Mouse (Mus musculus): ENCODE results near the gene Cab39. TPM values are rescaled to one million over a fixed set of nuclear protein-coding genes. Genes with fewer than 3 reads are reported as not detected.
A peak's percentile ranks its signal among the peaks of the same experiment; 100 is the strongest.

Cab39 gene
- polyA plus RNA-seq (2015; fragmentation: Nextera tagmentation; extraction: Ambion mirVana) = 44.9 and 46.2 TPM in 2 replicates

- peak; percentile 95 for ATAC-seq
- H3K9ac ChIP-seq = peak within 1 kb of the TSS; percentile 99
- no peaks in the 10 kb centered on the region for H3K27me3 ChIP-seq
- peaks cover 14% of the 10 kb centered on the region for H3K4me1 ChIP-seq
- WGBS = under 1% methylated on average over 98 of the region's 118 CpGs
- no peaks in the 10 kb centered on the region for H3K9me3 ChIP-seq (replicated peaks)
- H3K4me2 ChIP-seq = peak within 1 kb of the TSS; percentile 71
- peak within 1 kb of the TSS; percentile 95 for H3K4me3 ChIP-seq
- peaks cover 10% of the 10 kb centered on the region; the same call in 1 of the 2 replicates for H3K36me3 ChIP-seq (ENCODE audit: poor library complexity, severe bottlenecking)
- peak within 1 kb of the TSS; percentile 97 for H3K27ac ChIP-seq
Observed at GRCm38 (mm10) chr1:85793208-85794105, at the start of gene Cab39. Cab39 (plus strand) TSS chr1:85793441.

DNA sequence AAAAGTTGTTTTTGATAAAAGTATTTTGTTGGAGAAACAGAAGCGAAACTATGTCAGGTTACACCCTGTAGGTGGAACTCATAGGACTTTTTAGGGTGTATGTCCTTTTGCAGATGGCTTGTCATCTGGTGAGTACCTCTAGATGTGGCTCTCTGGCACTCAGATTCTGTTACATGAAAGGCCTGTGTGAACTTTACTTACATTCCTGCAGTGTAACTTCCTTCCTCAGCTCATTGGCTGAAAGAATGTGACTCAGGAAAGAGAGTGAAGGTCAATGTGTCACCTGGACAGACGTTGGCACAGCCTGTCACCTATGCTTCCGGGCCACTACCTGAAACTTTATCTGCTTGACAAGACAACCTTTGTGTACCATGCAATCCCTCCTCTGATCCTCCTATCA is 48.7 kb upstream of the Cab39 start:
- 87% methylated on average over 3 of the region's 3 CpGs for WGBS
- no peaks in the 10 kb centered on the region for H3K9me3 ChIP-seq (replicated peaks)
- H3K4me2 ChIP-seq = no peak overlapping the region
- H3K27ac ChIP-seq = no peak overlapping the region
- no peak overlapping the region for H3K9ac ChIP-seq
- H3K36me3 ChIP-seq (ENCODE audit: poor library complexity, severe bottlenecking) = no peaks in the 10 kb centered on the region
- H3K4me3 ChIP-seq = no peak overlapping the region
- peaks cover 6% of the 10 kb centered on the region for H3K4me1 ChIP-seq
- H3K27me3 ChIP-seq = no peaks in the 10 kb centered on the region
- ATAC-seq = no peak

DNA sequence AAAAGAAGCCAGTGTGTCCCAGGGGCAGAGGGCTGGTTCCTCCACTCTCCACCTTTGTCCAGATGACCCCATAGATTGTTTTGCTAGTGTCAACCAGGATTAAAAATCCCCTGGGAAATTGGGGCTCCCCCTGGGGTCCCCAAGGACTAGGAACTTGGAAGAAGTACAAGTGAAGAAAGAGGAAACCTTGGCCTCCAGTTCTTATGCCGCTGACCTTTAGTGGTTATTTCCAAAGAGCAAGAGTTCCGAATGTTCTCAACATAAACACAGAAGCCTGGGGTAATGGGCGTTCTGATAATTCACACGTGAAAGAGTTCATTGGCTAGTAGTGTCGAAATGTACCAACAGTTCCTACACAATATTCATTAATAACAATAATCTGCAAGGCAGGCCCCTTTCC is 46.7 kb upstream of the Cab39 start:
- H3K9ac ChIP-seq = no peak overlapping the region
- 92% methylated on average over 5 of the region's 5 CpGs for WGBS
- H3K27me3 ChIP-seq = no peaks in the 10 kb centered on the region
- no peaks in the 10 kb centered on the region for H3K36me3 ChIP-seq (ENCODE audit: poor library complexity, severe bottlenecking)
- H3K4me3 ChIP-seq = no peak overlapping the region
- H3K9me3 ChIP-seq (replicated peaks) = no peaks in the 10 kb centered on the region
- no peak overlapping the region for H3K27ac ChIP-seq
- peaks cover 6% of the 10 kb centered on the region for H3K4me1 ChIP-seq
- no peak overlapping the region for H3K4me2 ChIP-seq
- ATAC-seq = no peak

DNA sequence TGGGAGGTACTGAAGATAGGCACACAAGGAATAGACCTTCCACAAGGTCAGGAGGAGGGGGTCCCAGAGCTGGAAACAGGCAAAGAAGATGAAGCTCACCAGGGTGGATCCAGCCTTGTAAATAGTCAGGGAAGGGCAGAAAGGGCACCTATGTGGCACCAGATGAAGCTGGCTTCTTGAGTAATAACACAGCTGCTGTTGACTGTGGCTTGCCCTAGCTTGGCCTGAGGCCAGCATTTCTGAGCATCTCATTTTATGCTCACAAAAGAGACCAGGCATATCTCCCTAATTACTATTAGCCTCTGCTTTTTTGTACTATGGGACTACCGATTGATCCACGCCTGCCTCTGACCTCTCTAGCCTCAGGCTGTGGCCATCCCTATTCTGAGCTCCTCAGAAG is 43.4 kb upstream of the Cab39 start:
- 68% methylated on average over 2 of the region's 2 CpGs for WGBS
- no peak for ATAC-seq
- Histone ChIP-seq H3K27me3 (no peaks in the 10 kb centered on the region), H3K9me3 (replicated peaks) (no peaks in the 10 kb centered on the region), H3K36me3 (ENCODE audit: poor library complexity, severe bottlenecking) (no peaks in the 10 kb centered on the region), H3K4me2 (no peak overlapping the region), H3K4me3 (no peak overlapping the region), H3K27ac (no peak overlapping the region), H3K9ac (no peak overlapping the region), H3K4me1 (no peaks in the 10 kb centered on the region)

- no peak for ATAC-seq
- Histone ChIP-seq H3K9ac (no peak overlapping the region), H3K9me3 (replicated peaks) (no peaks in the 10 kb centered on the region), H3K4me1 (no peaks in the 10 kb centered on the region), H3K36me3 (ENCODE audit: poor library complexity, severe bottlenecking) (no peaks in the 10 kb centered on the region), H3K27me3 (no peaks in the 10 kb centered on the region), H3K4me2 (no peak overlapping the region), H3K4me3 (no peak overlapping the region), H3K27ac (no peak overlapping the region)
- WGBS = 91% methylated on average over 4 of the region's 4 CpGs
Observed at GRCm38 (mm10) chr1:85750650-85751049, 42.6 kb upstream of the Cab39 start.

GRCm38 (mm10) chr1:85751494-85751893 is 41.7 kb upstream of the Cab39 start:
- no peaks in the 10 kb centered on the region for H3K9me3 ChIP-seq (replicated peaks)

GRCm38 (mm10) chr1:85751932-85752680 is 41.1 kb upstream of the Cab39 start:
- Histone ChIP-seq H3K36me3 (ENCODE audit: poor library complexity, severe bottlenecking) (no peaks in the 10 kb centered on the region), H3K9ac (no peak overlapping the region), H3K4me1 (no peaks in the 10 kb centered on the region), H3K27ac (no peak overlapping the region), H3K4me2 (no peak overlapping the region), H3K27me3 (no peaks in the 10 kb centered on the region), H3K9me3 (replicated peaks) (no peaks in the 10 kb centered on the region), H3K4me3 (no peak overlapping the region)
- ATAC-seq = no peak
- 83% methylated on average over 11 of the region's 11 CpGs for WGBS

More at GRCm38 (mm10) chr1:85751494-85751893, 41.7 kb upstream of the Cab39 start:
- WGBS = 53% methylated on average over 6 of the region's 6 CpGs
- no peak overlapping the region for H3K4me2 ChIP-seq
- no peaks in the 10 kb centered on the region for H3K27me3 ChIP-seq
- no peak overlapping the region for H3K9ac ChIP-seq
- no peaks in the 10 kb centered on the region for H3K4me1 ChIP-seq
- H3K4me3 ChIP-seq = no peak overlapping the region
- 0 out of 2 replicates have a peak, but pooled peaks have one; percentile 8 for ATAC-seq
- no peaks in the 10 kb centered on the region for H3K36me3 ChIP-seq (ENCODE audit: poor library complexity, severe bottlenecking)
- H3K27ac ChIP-seq = no peak overlapping the region

DNA sequence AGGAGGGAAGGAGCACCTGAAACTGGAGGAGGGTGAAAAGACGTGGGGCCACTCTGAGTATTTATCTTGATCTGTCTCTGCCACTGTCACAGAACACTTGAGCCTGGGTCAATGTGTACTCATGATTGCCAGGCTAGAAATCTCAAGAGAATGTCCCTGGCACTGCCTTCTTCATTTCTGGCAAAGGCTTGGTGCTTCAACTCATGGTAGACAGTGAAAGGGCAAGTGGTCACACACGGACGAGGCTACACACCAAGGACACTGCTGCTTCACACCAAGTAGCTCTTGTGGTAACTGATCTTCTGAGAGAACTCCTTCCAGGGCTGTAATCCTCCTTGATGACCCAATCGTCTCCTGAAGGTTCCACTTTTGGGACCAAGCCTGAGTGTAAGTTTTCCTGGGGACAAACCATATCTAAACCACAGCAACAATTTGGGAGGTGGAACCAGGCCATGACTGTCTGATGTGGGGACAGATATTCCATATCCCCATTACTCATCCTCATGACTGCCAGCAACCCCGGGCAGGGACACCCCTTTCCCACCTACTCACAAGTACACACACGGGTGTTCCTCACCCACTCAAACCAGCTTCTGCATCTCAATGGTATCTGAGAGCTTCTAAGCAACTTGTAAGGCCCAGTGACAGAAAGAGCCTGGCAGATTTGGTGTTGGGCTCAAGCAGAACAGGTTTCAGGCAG is 35.6 kb upstream of the Cab39 start:
- H3K4me1 ChIP-seq = peaks cover 8% of the 10 kb centered on the region
- no peaks in the 10 kb centered on the region for H3K27me3 ChIP-seq
- H3K27ac ChIP-seq = no peak overlapping the region
- no peak overlapping the region for H3K9ac ChIP-seq
- no peak overlapping the region for H3K4me3 ChIP-seq
- no peak for ATAC-seq
- H3K36me3 ChIP-seq (ENCODE audit: poor library complexity, severe bottlenecking) = no peaks in the 10 kb centered on the region
- H3K9me3 ChIP-seq (replicated peaks) = no peaks in the 10 kb centered on the region
- 85% methylated on average over 6 of the region's 6 CpGs for WGBS
- no peak overlapping the region for H3K4me2 ChIP-seq

DNA sequence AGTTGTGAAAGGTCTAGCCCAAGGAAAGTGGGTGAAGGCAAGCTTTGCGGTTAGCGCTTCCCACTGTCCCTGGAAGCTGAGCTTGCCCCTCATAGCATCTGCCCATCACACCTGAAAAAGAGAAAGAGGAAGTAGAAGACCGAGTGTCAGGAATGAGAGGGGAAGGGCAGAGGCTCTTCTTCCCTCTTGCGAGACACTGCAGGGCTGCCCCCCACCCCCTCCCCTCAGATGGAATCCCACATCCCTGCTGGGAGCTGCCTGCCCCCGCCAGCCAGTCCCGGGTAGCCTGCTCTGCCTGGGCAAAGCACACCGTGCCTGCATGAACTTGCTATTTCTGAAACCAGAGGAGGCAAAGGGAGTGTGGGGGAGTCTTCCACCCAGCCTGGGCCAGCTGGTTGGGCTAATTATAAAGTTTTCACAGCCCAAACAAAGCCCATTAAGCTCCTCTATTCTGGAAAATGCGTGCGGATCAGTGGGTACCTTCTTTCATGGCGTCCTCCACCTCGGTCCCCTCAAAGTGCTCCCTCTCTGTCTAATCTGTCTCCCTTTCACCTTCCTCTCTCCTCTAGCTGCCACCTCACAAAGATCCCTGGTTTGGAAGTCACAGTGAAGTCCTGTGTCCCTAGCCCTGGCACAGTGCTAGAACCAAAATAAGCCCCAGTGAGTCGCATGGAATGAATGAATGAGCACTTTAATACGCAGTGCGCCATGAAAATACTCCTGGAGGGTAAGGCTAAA is 34.8 kb upstream of the Cab39 start:
- ATAC-seq = no peak
- 23% methylated on average over 14 of the region's 14 CpGs for WGBS
- H3K9me3 ChIP-seq (replicated peaks) = no peaks in the 10 kb centered on the region

GRCm38 (mm10) chr1:85758969-85759293 is 34.3 kb upstream of the Cab39 start:
- Histone ChIP-seq H3K9ac (no peak overlapping the region), H3K36me3 (ENCODE audit: poor library complexity, severe bottlenecking) (no peaks in the 10 kb centered on the region), H3K4me3 (no peak overlapping the region), H3K4me1 (peaks cover 8% of the 10 kb centered on the region), H3K9me3 (replicated peaks) (no peaks in the 10 kb centered on the region), H3K27ac (no peak overlapping the region), H3K27me3 (no peaks in the 10 kb centered on the region), H3K4me2 (0 out of 2 replicates have a peak overlapping the region, but pooled peaks have one; percentile 24)
- ATAC-seq = no peak
- 17% methylated on average over 1 of the region's 1 CpGs for WGBS

More for the DNA sequence above, 34.8 kb upstream of the Cab39 start:
- H3K27ac ChIP-seq = no peak overlapping the region
- H3K9ac ChIP-seq = no peak overlapping the region
- no peak overlapping the region for H3K4me3 ChIP-seq
- peak overlapping the region; percentile 24 for H3K4me2 ChIP-seq
- H3K27me3 ChIP-seq = no peaks in the 10 kb centered on the region
- H3K36me3 ChIP-seq (ENCODE audit: poor library complexity, severe bottlenecking) = no peaks in the 10 kb centered on the region
- peaks cover 8% of the 10 kb centered on the region for H3K4me1 ChIP-seq

DNA sequence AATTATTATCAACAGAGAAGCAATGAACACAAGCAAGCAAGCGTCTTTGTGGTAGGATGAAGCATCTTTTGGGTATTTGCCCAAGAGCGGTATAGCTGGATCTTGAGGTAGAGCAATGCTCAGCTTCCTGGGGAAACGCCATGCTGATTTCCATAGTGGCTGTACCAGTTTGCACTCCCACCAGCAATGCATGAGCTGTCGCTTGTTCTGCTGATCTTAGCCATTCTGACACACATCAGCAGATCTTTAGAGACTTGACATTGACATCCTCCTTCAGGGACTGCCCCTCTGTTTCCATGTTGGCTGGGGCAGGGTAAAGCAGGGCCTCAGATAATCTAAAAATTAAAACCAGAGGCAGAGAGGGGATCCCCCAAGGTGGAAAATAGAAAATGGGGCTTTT is 31.6 kb upstream of the Cab39 start:
- no peak overlapping the region for H3K27ac ChIP-seq
- H3K4me2 ChIP-seq = no peak overlapping the region
- 93% methylated on average over 4 of the region's 4 CpGs for WGBS
- no peaks in the 10 kb centered on the region for H3K27me3 ChIP-seq
- no peak overlapping the region for H3K4me3 ChIP-seq
- ATAC-seq = no peak
- H3K9ac ChIP-seq = no peak overlapping the region
- peaks cover 8% of the 10 kb centered on the region for H3K4me1 ChIP-seq
- no peaks in the 10 kb centered on the region for H3K36me3 ChIP-seq (ENCODE audit: poor library complexity, severe bottlenecking)
- H3K9me3 ChIP-seq (replicated peaks) = no peaks in the 10 kb centered on the region
